Mouse (Mus musculus): ENCODE results near the gene Dnajc30. TPM values are rescaled to one million over a fixed set of nuclear protein-coding genes. Genes with fewer than 3 reads are reported as not detected.

The Dnajc30 gene
- total RNA-seq, 2 experiments from 2014 or later = 26.7 to 28.1 TPM

GRCm38 (mm10) chr5:135107521-135108501 is 43.8 kb downstream of the Dnajc30 start:
- DNase-seq (ENCODE audit: low spot score) = peak; percentile 95

GRCm38 (mm10) chr5:135109017-135109416 is 45.0 kb downstream of the Dnajc30 start:
- DNase-seq (ENCODE audit: low spot score) = no peak

- peak; percentile 46 for DNase-seq (ENCODE audit: low spot score)
Measured at GRCm38 (mm10) chr5:135109426-135109825, 45.4 kb downstream of the Dnajc30 start.

GRCm38 (mm10) chr5:135109976-135110375 is 46.0 kb downstream of the Dnajc30 start:
- no peak for DNase-seq (ENCODE audit: low spot score)

DNA sequence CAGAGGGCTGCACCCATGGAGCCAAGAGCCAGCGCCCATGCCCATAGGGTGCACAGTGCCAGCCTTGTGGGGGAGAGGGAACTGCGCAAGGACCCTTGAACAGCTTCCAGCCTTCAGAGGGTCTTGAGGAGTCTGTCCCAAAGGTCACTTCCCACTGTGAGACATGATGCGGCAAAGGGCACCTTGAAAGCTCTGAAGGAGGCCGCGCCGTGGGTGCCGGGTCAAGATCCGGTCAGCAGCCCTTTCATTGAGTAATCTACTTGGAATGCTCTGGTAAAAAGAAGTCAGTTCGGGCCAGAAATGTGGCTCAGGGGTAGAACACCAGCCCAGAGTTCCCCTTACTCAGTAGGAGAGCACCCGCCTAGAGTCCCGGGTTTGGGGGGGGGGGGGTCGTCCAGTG is 49.8 kb downstream of the Dnajc30 start:
- DNase-seq (ENCODE audit: low spot score) = no peak

- DNase-seq (ENCODE audit: low spot score) = no peak
Measured at GRCm38 (mm10) chr5:135115241-135115640, 51.2 kb downstream of the Dnajc30 start.

Other genes starting within 250 kb of the Dnajc30 start
- gene Tmem270, start 157.5 kb upstream of the Dnajc30 start, total RNA-seq (2021) = not detected
- not detected for gene Cldn13, start 148.7 kb upstream of the Dnajc30 start, total RNA-seq (2021)
- gene Mettl27, start 131.8 kb upstream of the Dnajc30 start, total RNA-seq (2021) = 1 to 10 TPM; 4.2 to 5.6 TPM
- not detected for gene Cldn4, start 117.3 kb upstream of the Dnajc30 start, total RNA-seq (2021)
- under 1 TPM; 0.18 to 0.36 TPM for gene Cldn3, start 78.0 kb upstream of the Dnajc30 start, total RNA-seq (2021)
- gene Abhd11, start 55.0 kb upstream of the Dnajc30 start, total RNA-seq (2021) = 10 to 100 TPM; 45.1 to 49.8 TPM
- under 1 TPM; 0.18 to 0.40 TPM for gene Stx1a, start 40.7 kb upstream of the Dnajc30 start, total RNA-seq (2021)
- gene Bud23, start 757 bp downstream of the Dnajc30 start, total RNA-seq (2021) = 10 to 100 TPM; 28.2 to 35.7 TPM
- gene Vps37d, start 14.1 kb downstream of the Dnajc30 start, total RNA-seq (2021) = under 1 TPM; 0.25 to 0.52 TPM
- gene Mlxipl, start 25.7 kb downstream of the Dnajc30 start, total RNA-seq (2021) = 10 to 100 TPM; 54.5 to 64.1 TPM
- 1 to 10 TPM; 7.0 to 7.6 TPM for gene Tbl2, start 85.5 kb downstream of the Dnajc30 start, total RNA-seq (2021)
- gene Bcl7b, start 104.1 kb downstream of the Dnajc30 start, total RNA-seq (2021) = 10 to 100 TPM; 26.3 to 31.3 TPM
- gene Baz1b, start 123.1 kb downstream of the Dnajc30 start, total RNA-seq (2021) = 10 to 100 TPM; 32.9 to 34.8 TPM
- gene Fzd9, start 187.0 kb downstream of the Dnajc30 start, total RNA-seq (2021) = 10 to 100 TPM; 29.0 to 51.7 TPM